Mouse (Mus musculus) MEL (cell line): ENCODE data around the gene 4930558K02Rik. TPM values are rescaled to one million over a fixed set of nuclear protein-coding genes. Genes with fewer than 3 reads are reported as not detected.

ENCODE experiments used
- DNase-seq: peaks from one replicate; pipeline ENCODE4 v3.0.0; 2011; ENCODE audit warnings: low read depth, low spot score
- H3K27ac ChIP-seq: 2 replicates; pipeline ENCODE4 v1.5.1; 2012; ENCODE audit warnings: low read depth, mild to moderate bottlenecking, control low read depth, low read length, moderate library complexity; ENCODE audit not compliant: control insufficient read depth
- H3K27me3 ChIP-seq, 2 experiments: fragments of 150-350 bp in 1 of 2; sonication (generic) in 1 of 2; 2 replicates each; pipeline ENCODE4 v1.6.1; 2012; ENCODE audit warnings: low read length in 2 of 2, mild to moderate bottlenecking in 2 of 2, improper control_type of control experiment in 1 of 2, moderate library complexity in 1 of 2; ENCODE audit not compliant: insufficient read depth in 2 of 2, control insufficient read depth in 1 of 2
- H3K36me3 ChIP-seq, 2 experiments: 2 replicates each; pipeline ENCODE4 v1.6.1; 2012 to 2014; ENCODE audit warnings: low read length in 2 of 2, improper control_type of control experiment in 1 of 2, inconsistent platforms in 1 of 2, mild to moderate bottlenecking in 1 of 2; ENCODE audit not compliant: insufficient read depth in 2 of 2, control insufficient read depth in 1 of 2
- H3K4me1 ChIP-seq, 2 experiments: fragments of 150-350 bp in 1 of 2; sonication (generic) in 1 of 2; 2 replicates each; pipeline ENCODE4 v1.6.1; 2012; ENCODE audit warnings: low read length in 2 of 2, improper control_type of control experiment in 1 of 2, mild to moderate bottlenecking in 1 of 2; ENCODE audit not compliant: insufficient read depth in 2 of 2, control insufficient read depth in 1 of 2
- H3K4me3 ChIP-seq, 2 experiments: fragments of 150-350 bp in 1 of 2; sonication (generic) in 1 of 2; 2 replicates each; pipeline ENCODE4 v1.5.1; 2012; ENCODE audit warnings: low read depth in 2 of 2, low read length in 2 of 2, mild to moderate bottlenecking in 2 of 2, moderate library complexity in 2 of 2, control low read depth in 1 of 2, improper control_type of control experiment in 1 of 2; ENCODE audit not compliant: control insufficient read depth in 1 of 2, insufficient read depth in 1 of 2
- H3K79me2 ChIP-seq: 2 replicates; pipeline ENCODE4 v1.6.1; 2012; ENCODE audit warnings: mild to moderate bottlenecking, low read length, moderate library complexity; ENCODE audit not compliant: control insufficient read depth, poor library complexity, insufficient read depth
- H3K9ac ChIP-seq: 2 replicates; pipeline ENCODE4 v1.6.1; 2012; ENCODE audit warnings: low read depth, mild to moderate bottlenecking, control low read depth, low read length, moderate library complexity; ENCODE audit not compliant: control insufficient read depth, poor library complexity, severe bottlenecking
- H3K9me3 ChIP-seq: fragments of 150-350 bp; sonication (generic); replicated peaks from 2 replicates; pipeline ENCODE4 v1.6.1; 2012; ENCODE audit warnings: mild to moderate bottlenecking, low read length, improper control_type of control experiment, moderate library complexity; ENCODE audit not compliant: insufficient read depth
- BHLHE40 ChIP-seq: IDR thresholded peaks from 2 replicates; pipeline ENCODE4 v1.6.1; 2012; ENCODE audit warnings: low read depth, mild to moderate bottlenecking, inconsistent platforms, low read length, improper control_type of control experiment, borderline replicate concordance
- CHD1 ChIP-seq: IDR thresholded peaks from 2 replicates; pipeline ENCODE4 v1.6.1; 2012; ENCODE audit warnings: low read depth, mild to moderate bottlenecking, inconsistent platforms, low read length, improper control_type of control experiment
- CHD2 ChIP-seq: IDR thresholded peaks from 2 replicates; pipeline ENCODE4 v1.6.1; 2011; ENCODE audit warnings: low read length, improper control_type of control experiment
- CTCF ChIP-seq, 3 experiments: IDR thresholded peaks in 2 of 3; conservative IDR thresholded peaks in 1 of 3; 2 replicates each; pipeline ENCODE4 v1.5.1; 2011 to 2012; ENCODE audit warnings: low read length in 3 of 3, low read depth in 2 of 3, mild to moderate bottlenecking in 2 of 3, improper control_type of control experiment in 1 of 3, inconsistent platforms in 1 of 3, mixed read lengths in 1 of 3, moderate library complexity in 1 of 3; ENCODE audit not compliant: control insufficient read depth in 1 of 3, insufficient read depth in 1 of 3, poor library complexity in 1 of 3, severe bottlenecking in 1 of 3
- ETS1 ChIP-seq: IDR thresholded peaks from 2 replicates; pipeline ENCODE4 v1.6.1; 2012; ENCODE audit warnings: low read depth, mild to moderate bottlenecking, inconsistent platforms, low read length, improper control_type of control experiment, moderate library complexity
- GABPA ChIP-seq: IDR thresholded peaks from 2 replicates; pipeline ENCODE4 v1.6.1; 2012; ENCODE audit warnings: low read depth, mild to moderate bottlenecking, inconsistent platforms, low read length, improper control_type of control experiment, moderate library complexity
- GATA1 ChIP-seq: IDR thresholded peaks from 2 replicates; pipeline ENCODE4 v1.6.1; 2011; ENCODE audit warnings: low read depth, low read length, improper control_type of control experiment
- HCFC1 ChIP-seq: IDR thresholded peaks from 2 replicates; pipeline ENCODE4 v1.6.1; 2012; ENCODE audit warnings: low read depth, mild to moderate bottlenecking, inconsistent platforms, low read length, improper control_type of control experiment, moderate library complexity
- JUND ChIP-seq: IDR thresholded peaks from 2 replicates; pipeline ENCODE4 v1.6.1; 2011; ENCODE audit warnings: low read depth, mild to moderate bottlenecking, improper control_type of control experiment, low read length
- KAT2A ChIP-seq: conservative IDR thresholded peaks from 2 replicates; pipeline ENCODE4 v1.6.1; 2012; ENCODE audit warnings: low read depth, low read length, improper control_type of control experiment, inconsistent platforms
- MAFK ChIP-seq: IDR thresholded peaks from 2 replicates; pipeline ENCODE4 v1.6.1; 2011; ENCODE audit warnings: low read depth, mild to moderate bottlenecking, low read length, improper control_type of control experiment, borderline replicate concordance
- MAX ChIP-seq: IDR thresholded peaks from 2 replicates; pipeline ENCODE4 v1.6.1; 2011; ENCODE audit warnings: low read length, improper control_type of control experiment
- MEF2A ChIP-seq: IDR thresholded peaks from 2 replicates; pipeline ENCODE4 v1.6.1; 2014; ENCODE audit warnings: low read depth, mild to moderate bottlenecking, inconsistent platforms, low read length, improper control_type of control experiment; ENCODE audit not compliant: poor library complexity, insufficient replicate concordance, severe bottlenecking; ENCODE audit errors: extremely low read depth
- MYB ChIP-seq: IDR thresholded peaks from 2 replicates; pipeline ENCODE4 v1.6.1; 2011; ENCODE audit warnings: mild to moderate bottlenecking, low read depth, low read length, improper control_type of control experiment
- MYC ChIP-seq: IDR thresholded peaks from 2 replicates; pipeline ENCODE4 v1.6.1; 2011; ENCODE audit warnings: low read depth, mild to moderate bottlenecking, low read length, improper control_type of control experiment, moderate library complexity
- NELFE ChIP-seq: IDR thresholded peaks from 2 replicates; pipeline ENCODE4 v1.6.1; 2011; ENCODE audit warnings: low read depth, low read length, improper control_type of control experiment
- NRF1 ChIP-seq: IDR thresholded peaks from 2 replicates; pipeline ENCODE4 v1.6.1; 2014; ENCODE audit warnings: low read depth, mild to moderate bottlenecking, inconsistent platforms, low read length, improper control_type of control experiment, moderate library complexity; ENCODE audit not compliant: poor library complexity, insufficient read depth, severe bottlenecking
- POLR2A ChIP-seq, 2 experiments: IDR thresholded peaks; 2 replicates each; pipeline ENCODE4 v1.6.1; 2011 to 2012; ENCODE audit warnings: low read length in 2 of 2, mild to moderate bottlenecking in 2 of 2, control low read depth in 1 of 2, improper control_type of control experiment in 1 of 2, low read depth in 1 of 2, moderate library complexity in 1 of 2; ENCODE audit not compliant: control insufficient read depth in 1 of 2, insufficient read depth in 1 of 2, poor library complexity in 1 of 2
- POLR2AphosphoS5 ChIP-seq: IDR thresholded peaks from 2 replicates; pipeline ENCODE4 v1.6.1; 2012; ENCODE audit warnings: low read depth, borderline replicate concordance, mild to moderate bottlenecking, inconsistent platforms, low read length, moderate library complexity, mixed read lengths
- RAD21 ChIP-seq: IDR thresholded peaks from 2 replicates; pipeline ENCODE4 v1.6.1; 2011; ENCODE audit warnings: mild to moderate bottlenecking, low read depth, low read length, improper control_type of control experiment
- RCOR1 ChIP-seq: IDR thresholded peaks from 2 replicates; pipeline ENCODE4 v1.6.1; 2012; ENCODE audit warnings: low read depth, mild to moderate bottlenecking, inconsistent platforms, low read length, improper control_type of control experiment
- SIN3A ChIP-seq: IDR thresholded peaks from 2 replicates; pipeline ENCODE4 v1.6.1; 2012; ENCODE audit warnings: low read length, improper control_type of control experiment, inconsistent platforms
- TAL1 ChIP-seq: IDR thresholded peaks from 2 replicates; pipeline ENCODE4 v1.6.1; 2012; ENCODE audit warnings: mild to moderate bottlenecking, inconsistent platforms, low read length, moderate library complexity, mixed read lengths
- TBP ChIP-seq: IDR thresholded peaks from 2 replicates; pipeline ENCODE4 v1.8.0; 2011; ENCODE audit warnings: low read depth, low read length, improper control_type of control experiment
- UBTF ChIP-seq: IDR thresholded peaks from 2 replicates; pipeline ENCODE4 v1.6.1; 2012; ENCODE audit warnings: low read depth, mild to moderate bottlenecking, inconsistent platforms, low read length, improper control_type of control experiment, moderate library complexity, borderline replicate concordance; ENCODE audit not compliant: insufficient read depth
- USF1 ChIP-seq: IDR thresholded peaks from 2 replicates; pipeline ENCODE4 v1.6.1; 2014; ENCODE audit warnings: low read depth, mild to moderate bottlenecking, inconsistent platforms, low read length, improper control_type of control experiment, moderate library complexity
- ZC3H11A ChIP-seq: IDR thresholded peaks from 2 replicates; pipeline ENCODE4 v1.6.1; 2012; ENCODE audit warnings: low read depth, mild to moderate bottlenecking, inconsistent platforms, low read length, improper control_type of control experiment
- ZKSCAN1 ChIP-seq: IDR thresholded peaks from 2 replicates; pipeline ENCODE4 v1.6.1; 2012; ENCODE audit warnings: low read depth, mild to moderate bottlenecking, inconsistent platforms, low read length, improper control_type of control experiment, moderate library complexity
- ZMIZ1 ChIP-seq: IDR thresholded peaks from 2 replicates; pipeline ENCODE4 v1.6.1; 2012; ENCODE audit warnings: low read depth, mild to moderate bottlenecking, inconsistent platforms, low read length, improper control_type of control experiment, moderate library complexity
- ZNF384 ChIP-seq: IDR thresholded peaks from 2 replicates; pipeline ENCODE4 v1.6.1; 2012; ENCODE audit warnings: low read depth, mild to moderate bottlenecking, inconsistent platforms, low read length, improper control_type of control experiment
- polyA plus RNA-seq, 2 experiments: library from polyadenylated mRNA; stranded (reverse) in 1 of 2; unstranded in 1 of 2; fragments of >175 nt in 1 of 2; fragments of >200 nt in 1 of 2; gene quantifications; 2 replicates each; pipeline versions ENCODE4 v1.2.1 to v1.2.4; 2012; ENCODE audit warnings: low replicate concordance in 2 of 2, low read depth in 1 of 2; ENCODE audit not compliant: insufficient read length in 2 of 2, insufficient read depth in 1 of 2, missing spikeins in 1 of 2
- total RNA-seq: library from RNA; depleted of rRNA; stranded (reverse); fragments of 300-350 nt; gene quantifications from 2 replicates; pipeline ENCODE4 v1.2.3, GENCODE M21; 2012

Gene 4930558K02Rik
- total and polyA plus RNA-seq, 3 experiments: not detected

DNA sequence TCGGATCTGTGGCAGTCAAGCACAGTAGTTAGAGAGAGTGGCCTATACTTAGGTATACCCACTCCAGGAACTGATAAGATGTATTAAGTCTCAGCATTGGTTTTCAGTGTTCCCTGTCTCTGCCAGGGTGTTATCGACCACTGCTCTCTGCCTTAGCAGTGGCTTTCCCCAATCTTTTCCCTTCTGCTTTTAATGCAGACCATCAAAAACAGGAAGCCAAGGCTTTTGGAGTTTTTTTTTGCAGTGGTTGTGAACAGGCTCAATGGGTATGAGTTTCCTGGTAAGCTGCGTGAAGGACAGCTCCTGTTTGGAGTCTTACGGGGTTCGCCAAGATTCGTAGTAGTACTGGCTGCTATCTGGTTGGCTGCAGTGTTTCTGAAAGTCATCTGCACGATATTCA lies 13.0 kb upstream of the 4930558K02Rik start:
- Histone ChIP-seq H3K9ac (no peak overlapping the region), H3K36me3 (no peaks in the 10 kb centered on the region), H3K9me3 (no peaks in the 10 kb centered on the region), H3K27ac (no peak overlapping the region), H3K79me2 (no peaks in the 10 kb centered on the region), H3K27me3 (peaks cover 2 to 4% of the 10 kb centered on the region in 2 experiments), H3K4me3 (no peak overlapping the region), H3K4me1 (no peaks in the 10 kb centered on the region)
- no peak for DNase-seq
- TF ChIP-seq HCFC1 (no peak), MYB (no peak), TAL1 (no peak), USF1 (no peak), ETS1 (no peak), ZMIZ1 (no peak), JUND (no peak), KAT2A (no peak), GABPA (no peak), RAD21 (no peak), POLR2A (IDR thresholded peaks at IDR 0.05; ENCODE audit: control insufficient read depth in 1 of 2, insufficient read depth in 1 of 2, low read depth in 1 of 2, low read length in 2 of 2, poor library complexity in 1 of 2) (no peak), MEF2A (no peak), TBP (no peak), BHLHE40 (no peak), CHD2 (no peak), MAX (no peak), ZNF384 (no peak), RCOR1 (no peak), MYC (no peak), ZKSCAN1 (no peak)

- H3K4me1 ChIP-seq: no peaks in the 10 kb centered on the region
- H3K36me3 ChIP-seq: no peaks in the 10 kb centered on the region
- H3K4me3 ChIP-seq: no peak overlapping the region
- no peaks in the 10 kb centered on the region for H3K79me2 ChIP-seq
- H3K27me3 ChIP-seq: peaks cover 2 to 4% of the 10 kb centered on the region in 2 experiments
- DNase-seq: no peak
- H3K27ac ChIP-seq: no peak overlapping the region
- TF ChIP-seq NRF1 (no peak), GATA1 (no peak), ZC3H11A (no peak), CHD1 (no peak), NELFE (no peak), MAFK (no peak), GABPA (no peak), ZMIZ1 (no peak), TBP (no peak), KAT2A (no peak), UBTF (no peak), SIN3A (no peak), POLR2AphosphoS5 (no peak), CTCF (IDR thresholded peaks at IDR 0.05 in 2 of 3, conservative IDR thresholded peaks at IDR 0.05 in 1 of 3; ENCODE audit: control insufficient read depth in 1 of 3, insufficient read depth in 1 of 3, low read depth in 2 of 3, low read length in 3 of 3, poor library complexity in 1 of 3, severe bottlenecking in 1 of 3) (no peak)
- no peaks in the 10 kb centered on the region for H3K9me3 ChIP-seq
- H3K9ac ChIP-seq: no peak overlapping the region
Measured at GRCm38 (mm10) chr1:161991846-161992245, 12.4 kb upstream of the 4930558K02Rik start.
